Mouse (Mus musculus): Measurements from ENCODE around the gene Sigmar1.
"Not testable (repeated sequence)": the region's sequence is repeated elsewhere in the genome, so short reads cannot be mapped to it uniquely, and the experiment has no call there.

Gene Sigmar1

GRCm38 (mm10) chr4:41707011-41707535, 48.9 kb downstream of the Sigmar1 start:
- DNase-seq, result peak; percentile 88

DNA sequence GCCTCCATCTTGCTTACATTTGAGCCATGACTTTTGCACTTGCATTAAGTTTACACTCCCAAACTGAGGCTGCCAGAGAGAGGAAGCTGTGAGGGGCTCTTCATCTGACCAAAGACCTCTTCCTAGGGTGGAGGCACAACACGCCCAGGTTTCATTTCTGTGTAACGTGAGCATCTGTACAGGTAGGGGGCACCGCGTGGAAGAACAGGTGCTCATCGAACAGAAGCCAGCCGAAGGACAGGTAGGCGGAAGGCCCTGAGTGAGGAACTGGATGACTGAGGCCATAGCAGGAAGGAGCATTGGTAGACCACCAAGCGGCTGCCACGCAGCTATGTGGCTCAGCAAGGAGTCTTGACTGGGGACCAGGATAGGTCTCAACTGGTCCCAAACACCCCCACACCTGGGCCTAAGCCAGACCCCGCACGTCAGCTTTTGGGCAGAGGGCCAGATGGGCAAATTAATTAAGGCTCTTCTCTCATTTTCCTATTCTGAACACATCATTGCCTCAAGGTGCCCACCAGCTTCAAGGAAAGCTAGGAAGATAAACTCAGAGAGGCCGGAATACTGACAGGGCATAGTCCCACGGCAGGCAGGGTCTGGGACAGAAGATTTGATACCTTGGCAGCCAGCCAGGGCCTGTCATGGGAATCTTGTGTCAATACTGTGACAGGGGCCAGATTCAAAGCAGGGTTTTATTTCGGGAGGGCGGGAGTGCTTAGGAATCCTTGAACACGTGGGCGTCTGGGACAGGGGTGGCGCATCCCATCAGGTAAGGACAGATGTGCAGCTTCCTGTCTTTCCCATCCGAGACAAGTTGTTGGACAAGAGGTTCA, 49.8 kb downstream of the Sigmar1 start:
- no peak for DNase-seq

DNA sequence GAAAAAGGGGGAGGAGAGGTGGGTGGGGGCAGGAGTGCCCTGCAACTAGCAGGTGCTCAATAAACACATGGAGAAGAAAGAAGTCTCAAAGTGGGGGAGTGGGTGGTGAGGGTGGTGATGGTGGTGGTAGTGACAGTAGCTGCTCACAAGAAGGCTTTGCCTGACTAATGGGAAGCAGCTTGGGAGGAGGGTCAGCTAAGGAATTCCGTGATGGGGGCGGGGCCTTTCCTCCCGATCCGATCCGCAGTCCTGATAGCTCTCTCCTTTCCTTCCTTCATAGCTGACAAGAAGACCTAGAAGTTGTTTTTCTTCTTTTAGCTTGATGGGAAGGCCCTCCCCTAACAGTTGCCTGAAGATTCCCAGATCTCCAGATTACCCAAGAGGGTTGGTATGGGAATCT, 51.3 kb downstream of the Sigmar1 start:
- DNase-seq, result peak; percentile 55

DNA sequence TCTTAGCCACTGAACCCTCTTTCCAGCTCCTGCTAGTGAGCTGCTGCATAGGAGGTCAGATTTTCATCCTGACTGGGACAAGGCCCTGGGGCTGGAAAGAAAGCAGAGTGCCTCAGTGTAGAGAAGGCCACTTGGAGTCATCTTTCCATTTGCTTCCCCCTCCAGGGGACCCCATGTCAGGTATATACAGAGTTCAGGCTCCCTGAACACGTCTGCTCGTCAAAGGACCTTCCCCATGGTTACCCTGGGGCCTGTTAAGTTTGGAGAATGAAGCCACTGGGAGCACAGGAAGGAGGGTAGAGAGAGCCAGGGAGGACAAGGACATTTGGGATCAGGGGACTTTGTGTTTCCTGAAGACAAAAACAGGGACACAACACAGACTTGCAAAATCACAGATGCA, 53.7 kb downstream of the Sigmar1 start:
- DNase-seq, result not testable (repeated sequence)

DNA sequence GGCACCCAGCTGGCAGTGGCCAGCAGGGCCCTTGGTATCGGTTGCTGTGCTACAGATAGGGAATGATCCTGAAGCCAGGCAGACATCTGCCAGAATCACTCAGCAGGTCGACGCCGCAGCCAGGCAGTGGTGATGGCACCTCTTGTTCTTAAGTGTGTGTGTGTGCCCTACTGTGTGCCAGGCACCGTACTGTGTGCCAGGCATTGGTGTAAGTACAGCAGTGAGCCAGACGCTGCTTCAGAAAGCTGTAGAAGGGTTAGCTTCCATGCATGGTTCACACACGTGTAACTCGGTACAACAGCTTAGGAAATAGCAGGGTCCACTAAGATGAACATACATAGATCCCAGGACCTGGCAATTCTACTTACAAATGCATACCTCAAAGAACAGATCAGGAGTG, 55.7 kb downstream of the Sigmar1 start:
- DNase-seq, result not testable (repeated sequence)

GRCm38 (mm10) chr4:41699783-41700182, 56.2 kb downstream of the Sigmar1 start, which contains the start of gene Il11ra1:
Gene Il11ra1, plus strand, starts transcription at chr4:41699989.
- not testable (repeated sequence) for DNase-seq

- not testable (repeated sequence) for DNase-seq
Observed at GRCm38 (mm10) chr4:41698421-41699016, 57.4 kb downstream of the Sigmar1 start.

DNA sequence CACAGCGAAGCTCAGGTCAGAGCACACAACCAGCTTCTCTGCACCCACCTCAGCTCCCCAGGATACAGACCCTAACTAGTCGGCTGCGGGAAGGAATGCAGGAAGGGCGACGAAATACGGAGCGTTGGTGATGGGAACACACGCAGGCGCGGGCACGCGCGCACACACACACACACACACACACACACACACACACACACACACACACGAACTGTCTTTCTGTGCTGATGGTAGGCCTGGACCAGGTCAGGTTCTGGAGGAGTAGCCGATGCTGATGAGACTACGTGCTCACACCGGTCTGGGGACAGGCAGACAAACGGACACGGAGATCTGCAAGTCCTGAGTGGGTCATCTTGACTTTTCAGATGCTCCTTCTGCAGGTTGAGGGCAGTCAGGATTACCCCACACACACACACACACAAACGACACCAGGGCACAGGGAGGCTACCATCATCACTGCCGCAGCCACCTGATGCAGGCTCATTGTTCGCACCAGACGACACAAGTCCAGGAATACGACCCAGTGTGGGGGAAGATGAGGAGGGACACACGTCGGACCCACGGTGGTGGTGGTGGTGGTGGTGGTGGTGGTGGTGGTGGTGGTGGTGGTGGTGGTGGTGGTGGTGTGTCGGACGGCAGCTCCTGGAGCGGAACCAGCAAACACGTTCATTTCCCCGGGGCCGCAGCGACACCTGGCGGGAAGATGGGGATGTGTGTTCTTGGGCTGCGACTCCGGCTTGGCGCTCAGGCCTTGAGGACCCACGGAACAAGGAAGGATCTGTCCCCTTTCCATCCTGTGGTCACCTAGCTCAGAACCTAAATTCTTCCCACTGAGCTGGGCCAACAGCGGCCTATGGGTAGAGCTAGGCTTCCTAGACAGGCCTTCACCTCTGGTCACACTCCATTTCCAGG, 58.8 kb downstream of the Sigmar1 start, which contains the start of gene Cntfr:
Gene Cntfr (minus strand): TSS at position 160 of the 912 bp plus-strand sequence.
- peak; percentile 78 for DNase-seq

- not testable (repeated sequence) for DNase-seq
Observed at GRCm38 (mm10) chr4:41696452-41696851, 59.5 kb downstream of the Sigmar1 start.

- DNase-seq, result not testable (repeated sequence)
Observed at GRCm38 (mm10) chr4:41695800-41696199, 60.2 kb downstream of the Sigmar1 start.

DNA sequence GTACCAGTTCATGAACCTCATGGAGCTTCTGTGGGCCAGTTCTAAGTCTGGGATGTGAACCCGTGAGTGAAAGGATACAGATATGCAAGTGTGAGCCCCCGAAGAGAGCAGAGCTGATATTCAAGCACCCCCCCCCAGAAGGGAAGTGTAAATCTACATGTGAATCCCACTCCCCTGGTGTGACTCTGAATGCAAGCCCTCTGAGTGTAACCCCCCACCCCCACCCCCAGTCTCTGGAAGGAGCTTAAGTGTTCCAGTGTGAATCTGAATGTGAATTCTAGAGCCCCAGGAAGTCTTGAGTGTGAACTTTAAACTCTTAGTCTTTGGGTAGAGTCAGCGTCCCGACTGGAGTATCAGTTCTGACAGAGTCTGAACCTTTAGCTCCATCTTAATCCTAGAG, 62.4 kb downstream of the Sigmar1 start:
- not testable (repeated sequence) for DNase-seq

- not testable (repeated sequence) for DNase-seq
Observed at GRCm38 (mm10) chr4:41690014-41690413, 65.9 kb downstream of the Sigmar1 start.

GRCm38 (mm10) chr4:41688562-41688961, 67.4 kb downstream of the Sigmar1 start:
- not testable (repeated sequence) for DNase-seq

Measured in embryo, embryonic 11 days (tissue).